Mouse (Mus musculus): ENCODE data around the gene Olfr251.
"Not testable (repeated sequence)": the region's sequence is repeated elsewhere in the genome, so short reads cannot be mapped to it uniquely, and the experiment has no call there.

Olfr251 gene

DNA sequence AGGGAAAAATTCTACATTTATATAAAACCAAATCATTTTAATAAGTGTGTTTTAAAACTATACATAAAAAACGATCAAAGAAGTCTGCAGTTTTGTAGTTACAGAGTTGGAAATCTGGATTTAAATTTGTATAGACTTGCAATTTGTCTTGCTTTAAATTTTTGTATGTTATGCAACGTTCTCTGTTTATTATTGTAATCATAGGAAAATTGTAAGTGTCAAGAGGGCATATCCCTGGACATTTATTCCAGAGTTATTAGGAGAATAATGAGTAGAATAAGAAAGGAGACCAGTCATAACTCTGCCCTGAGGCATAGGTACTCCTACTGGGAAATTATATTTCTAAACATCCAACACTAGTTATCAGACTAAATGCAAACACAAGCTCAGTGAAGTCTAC, at the start of gene Olfr251:
Gene Olfr251 (plus strand): TSS at position 301 of the 400 bp plus-strand sequence.
- DNase-seq (ENCODE audit: low spot score in 2 of 2): no peak

DNA sequence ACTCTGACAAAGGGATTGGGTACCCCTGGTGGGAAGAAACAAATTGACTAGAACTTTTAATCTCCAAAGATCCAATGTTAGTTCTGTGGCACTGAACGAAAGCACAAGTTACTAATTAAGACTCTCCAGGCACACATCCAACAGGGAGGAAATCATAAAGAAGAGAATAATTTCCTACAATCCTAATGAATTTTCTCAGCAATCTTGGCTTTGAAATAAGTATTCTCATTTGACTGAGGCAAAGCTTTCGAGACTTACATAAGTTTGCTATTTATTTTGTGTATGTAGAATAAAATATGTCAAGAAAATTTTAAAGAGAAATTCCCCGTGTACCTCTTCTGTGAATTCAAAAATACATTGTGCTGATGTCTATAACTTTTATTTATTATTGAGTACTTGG, 48.1 kb upstream of the Olfr251 start, which contains the start of gene Olfr25:
Gene Olfr25 (plus strand): TSS at position 301 of the 400 bp plus-strand sequence.
- DNase-seq (ENCODE audit: low spot score in 2 of 2): no peak

DNA sequence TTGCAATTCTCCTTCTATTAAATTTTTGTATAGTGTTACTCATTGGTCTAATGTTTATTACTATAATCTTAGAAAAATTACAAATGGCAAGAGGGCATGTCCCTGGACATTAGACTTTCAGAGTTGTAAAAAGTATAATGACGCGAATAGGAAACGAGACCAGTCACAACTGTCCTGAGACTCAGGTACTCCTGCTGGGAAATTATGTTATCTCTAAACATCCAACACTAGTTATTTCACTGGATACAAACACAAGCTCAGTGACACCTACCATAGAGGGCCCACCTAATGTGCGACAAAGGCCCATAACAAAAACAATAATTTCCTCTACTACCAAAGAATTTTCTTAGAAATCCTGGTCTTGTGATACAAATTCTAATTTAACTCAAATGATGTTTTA, 28.8 kb upstream of the Olfr251 start, which contains the start of gene Olfr898:
Gene Olfr898 (plus strand): TSS at position 301 of the 400 bp plus-strand sequence.
- no peak for DNase-seq (ENCODE audit: low spot score in 2 of 2)

DNA sequence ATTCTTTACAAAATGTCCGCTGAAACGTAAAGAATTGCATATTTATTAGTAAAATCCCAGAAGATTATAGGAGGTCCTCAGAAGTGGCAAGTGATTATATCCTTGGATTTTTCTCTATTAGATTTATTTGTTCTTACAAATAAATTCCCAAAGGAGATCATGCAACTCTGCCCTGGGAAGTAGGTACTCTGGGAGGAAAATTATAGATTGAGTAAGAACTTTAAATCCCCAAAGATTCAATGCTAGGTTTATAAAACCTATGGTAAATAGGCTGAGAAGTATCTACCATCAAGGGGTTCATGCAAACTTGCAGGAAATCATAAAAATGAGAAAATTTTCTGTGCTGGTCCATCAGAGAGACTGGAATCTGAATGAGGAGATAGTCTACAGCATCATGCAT, 10.3 kb upstream of the Olfr251 start, which contains the start of gene Olfr250:
Gene Olfr250 (plus strand): TSS at position 301 of the 400 bp plus-strand sequence.
- no peak for DNase-seq (ENCODE audit: low spot score in 2 of 2)

GRCm38 (mm10) chr9:38401398-38401797, 24.5 kb downstream of the Olfr251 start, which contains the start of gene Olfr147:
Olfr147 (plus strand) TSS chr9:38401698.
- DNase-seq (ENCODE audit: low spot score in 2 of 2): no peak

- DNase-seq (ENCODE audit: low spot score in 2 of 2): not testable (repeated sequence)
Observed at GRCm38 (mm10) chr9:38407502-38407901, 30.6 kb downstream of the Olfr251 start.

DNA sequence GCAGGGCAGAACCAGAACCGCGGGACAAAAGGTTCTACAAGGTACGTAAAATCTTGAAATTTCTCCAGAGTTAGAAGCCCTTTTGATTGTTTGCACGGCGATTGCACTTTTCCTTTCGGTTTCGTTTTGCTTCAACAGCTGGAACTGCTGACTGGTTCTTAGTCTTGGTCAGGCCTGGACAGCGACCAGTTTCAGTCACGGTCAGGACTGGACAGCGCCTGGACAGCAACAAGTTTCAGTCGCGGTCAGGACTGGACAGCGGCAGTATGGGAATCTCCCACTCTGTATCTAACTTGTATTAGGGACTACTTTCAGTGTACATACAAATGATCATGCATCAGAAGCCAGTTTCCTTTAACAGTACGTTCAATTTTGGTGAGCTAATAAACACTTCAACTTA, 36.6 kb downstream of the Olfr251 start:
- not testable (repeated sequence) for DNase-seq (ENCODE audit: low spot score in 2 of 2)

- DNase-seq (ENCODE audit: low spot score in 2 of 2): no peak
Observed at GRCm38 (mm10) chr9:38423801-38424200, 46.9 kb downstream of the Olfr251 start.

- no peak for DNase-seq (ENCODE audit: low spot score in 2 of 2)
Observed at GRCm38 (mm10) chr9:38427026-38427425, 50.1 kb downstream of the Olfr251 start.

GRCm38 (mm10) chr9:38429155-38429554, 52.3 kb downstream of the Olfr251 start, which contains the start of gene Olfr901:
Olfr901 (plus strand) TSS chr9:38429455.
- no peak for DNase-seq (ENCODE audit: low spot score in 2 of 2)
